Mouse (Mus musculus) megakaryocyte-erythroid progenitor cell, adult 5-6 weeks (primary cell): ENCODE measurements at regions not wholly inside any gene's neighbourhood (a gene's known extent, or its start where the extent isn't known, plus 50 kb on each side); places are given as distances from the start of the nearest gene placed in this dataset.

Experiments
- ATAC-seq: replicated peaks from 2 replicates; pipeline ENCODE4 v1.8.0; 2016; ENCODE audit warnings: mild to moderate bottlenecking, inconsistent platforms; ENCODE audit not compliant: severe bottlenecking, poor library complexity, low FRiP score, low TSS enrichment

DNA sequence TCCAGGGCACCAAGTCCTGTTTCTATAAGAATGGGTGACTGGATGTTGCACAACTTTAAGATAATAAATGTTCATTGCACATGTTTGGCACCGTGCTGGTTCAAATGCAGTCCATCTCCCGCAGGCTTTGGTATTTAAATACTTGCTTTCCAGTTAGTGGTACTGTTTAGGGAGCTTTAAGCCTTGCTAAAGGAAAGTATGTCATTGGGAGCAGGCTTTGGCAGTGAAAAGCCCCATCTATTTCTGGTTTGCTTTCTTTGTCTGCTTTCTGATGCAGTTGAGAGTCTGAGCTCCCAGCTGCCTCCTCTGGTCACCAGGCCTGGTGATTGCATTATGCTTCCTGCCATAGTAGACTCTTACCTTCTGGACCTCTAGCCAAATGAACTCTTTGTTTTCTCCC is 283.0 kb upstream of the Mmadhc start:
- ATAC-seq: no peak

- no peak for ATAC-seq
These were observed 281.9 kb upstream of the Mmadhc start for GRCm38 (mm10) chr2:50578278-50579043.

DNA sequence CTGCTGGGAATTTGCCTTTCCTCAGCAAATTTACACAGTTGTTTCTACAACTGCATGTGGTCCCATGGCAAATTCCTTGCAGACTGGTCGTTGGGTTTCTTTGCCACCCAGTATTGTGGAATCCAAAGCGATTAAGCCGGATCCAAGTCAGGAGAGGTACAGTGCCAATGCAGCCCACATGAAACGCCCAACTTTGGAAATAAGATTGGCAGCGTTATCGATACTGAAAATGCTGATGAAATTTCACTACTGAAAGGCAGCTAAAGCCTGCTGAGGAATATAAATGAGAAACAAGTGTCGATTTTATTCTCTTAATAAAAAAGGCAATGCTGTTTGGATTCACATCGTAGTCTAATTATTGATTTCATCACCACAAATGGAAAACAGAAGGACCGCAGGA is 281.1 kb upstream of the Mmadhc start:
- no peak for ATAC-seq

DNA sequence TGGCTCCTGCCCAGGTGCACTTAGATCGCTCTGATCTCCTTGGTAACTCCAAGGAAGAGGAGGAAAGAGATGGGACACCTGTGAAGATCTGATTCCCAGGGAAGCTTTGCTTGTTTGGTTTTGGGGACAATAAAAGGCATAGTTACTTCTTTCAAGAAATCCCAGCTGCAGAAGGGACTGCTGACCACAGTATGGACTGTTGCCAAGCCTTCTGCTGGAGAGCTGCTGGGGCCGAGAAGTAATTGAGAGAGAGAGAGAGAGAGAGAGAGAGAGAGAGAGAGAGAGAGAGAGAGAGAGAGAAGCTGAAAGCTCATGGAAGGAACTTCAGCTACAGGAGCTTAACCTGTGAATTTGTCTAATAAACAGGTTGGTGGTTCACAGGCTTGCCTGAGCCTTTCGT is 276.9 kb upstream of the Mmadhc start:
- ATAC-seq: no peak

GRCm38 (mm10) chr2:50571021-50571420 is 274.4 kb upstream of the Mmadhc start:
- no peak for ATAC-seq

GRCm38 (mm10) chr2:50569502-50570285 is 273.1 kb upstream of the Mmadhc start:
- no peak for ATAC-seq

GRCm38 (mm10) chr2:50568777-50569501 is 272.3 kb upstream of the Mmadhc start:
- no peak for ATAC-seq

GRCm38 (mm10) chr2:50567542-50567941 is 270.9 kb upstream of the Mmadhc start:
- no peak for ATAC-seq

DNA sequence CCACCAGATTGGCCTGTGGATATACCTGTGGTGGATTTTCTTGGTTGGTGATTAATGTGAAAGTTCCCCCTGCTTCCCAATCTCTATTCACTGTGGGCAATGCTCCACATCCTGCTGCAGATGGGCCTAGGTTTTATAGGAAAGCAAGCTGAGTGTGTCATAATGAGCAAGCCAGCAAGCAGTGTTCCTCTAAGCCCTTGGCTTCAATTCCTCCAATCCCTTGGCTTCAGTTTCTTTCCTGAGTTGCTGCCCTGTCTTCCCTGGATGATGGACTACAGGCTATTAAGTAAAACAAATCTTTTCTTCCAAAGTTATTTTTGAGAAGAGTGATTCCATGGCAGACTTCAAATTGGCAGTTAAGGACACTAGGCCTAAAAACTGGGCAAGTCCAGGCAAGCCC is 257.4 kb upstream of the Mmadhc start:
- no peak for ATAC-seq

- no peak for ATAC-seq
These were observed 255.8 kb upstream of the Mmadhc start for GRCm38 (mm10) chr2:50552437-50552836.

DNA sequence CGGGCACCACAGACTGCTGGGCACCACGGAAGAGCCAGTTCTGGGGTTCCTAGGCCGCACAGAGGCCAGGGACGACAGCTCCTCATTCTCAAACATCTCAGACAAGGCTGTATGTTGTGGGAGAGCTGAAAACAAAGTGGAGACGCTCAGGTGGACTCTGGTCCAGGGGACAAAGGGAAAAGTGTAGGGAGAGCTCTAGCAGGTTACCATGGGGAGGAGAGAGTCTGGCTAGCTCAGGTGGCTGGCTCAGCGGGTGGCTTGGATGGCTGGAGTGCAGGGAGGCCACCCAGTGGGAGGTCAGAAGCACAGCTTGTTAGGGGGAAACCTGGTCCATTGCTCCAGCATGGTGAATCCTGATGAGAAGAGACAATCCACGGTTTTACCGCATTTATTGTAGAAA is 253.3 kb upstream of the Mmadhc start:
- ATAC-seq: no peak

DNA sequence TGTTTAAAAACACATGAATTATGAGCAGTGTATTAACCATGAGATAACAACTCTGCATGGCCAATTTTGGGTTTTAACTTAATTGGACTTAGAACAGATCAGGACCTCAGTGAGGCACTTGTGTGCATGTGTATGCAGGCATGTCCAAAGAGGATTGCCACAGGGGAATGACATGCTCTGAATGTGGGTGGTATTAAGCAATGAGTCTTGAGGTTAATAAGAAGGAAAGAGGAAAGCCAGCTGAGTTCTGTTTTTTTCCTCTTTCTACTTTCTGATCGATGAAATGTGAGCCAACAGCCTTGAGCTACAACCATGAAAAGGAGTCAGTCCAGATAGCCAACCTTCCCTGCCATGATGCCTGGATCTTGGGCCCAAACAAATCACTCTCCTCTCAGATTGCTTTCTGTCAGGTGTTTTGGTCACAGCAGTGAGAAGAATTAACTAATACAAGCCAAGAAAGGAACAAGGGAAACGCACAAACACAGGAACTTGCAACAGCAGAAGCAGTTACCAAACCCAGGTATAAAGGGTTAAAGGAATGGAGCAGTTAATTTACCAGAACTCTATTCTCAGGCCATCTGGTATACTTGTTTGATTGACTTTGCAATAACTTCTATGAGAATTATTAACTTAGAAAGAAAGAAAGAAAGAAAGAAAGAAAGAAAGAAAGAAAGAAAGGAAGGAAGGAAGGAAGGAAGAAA is 243.3 kb upstream of the Mmadhc start:
- ATAC-seq: no peak

DNA sequence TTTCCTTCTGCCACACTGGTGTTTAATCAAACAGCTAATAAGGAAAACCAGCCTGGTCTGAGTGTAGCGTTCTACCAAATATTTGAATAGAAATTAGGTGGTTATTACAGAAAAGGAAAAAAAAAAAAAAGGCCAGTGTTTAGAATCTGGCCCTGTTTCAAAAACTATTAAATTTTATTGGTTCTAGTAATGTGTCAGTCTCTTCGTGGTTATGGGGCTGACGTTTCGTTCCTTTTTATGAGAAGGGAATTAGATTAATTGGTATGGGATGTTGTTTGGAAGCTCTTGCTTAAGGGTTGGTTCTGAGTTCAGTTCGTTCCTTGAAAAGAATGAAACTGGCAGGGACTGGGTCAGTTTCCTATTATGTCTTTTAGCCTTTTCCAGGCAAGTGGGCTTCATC is 241.5 kb upstream of the Mmadhc start:
- ATAC-seq: no peak

GRCm38 (mm10) chr2:50535085-50535878 is 238.7 kb upstream of the Mmadhc start:
- ATAC-seq: 0 out of 2 replicates have a peak, but pooled peaks have one; percentile 30

DNA sequence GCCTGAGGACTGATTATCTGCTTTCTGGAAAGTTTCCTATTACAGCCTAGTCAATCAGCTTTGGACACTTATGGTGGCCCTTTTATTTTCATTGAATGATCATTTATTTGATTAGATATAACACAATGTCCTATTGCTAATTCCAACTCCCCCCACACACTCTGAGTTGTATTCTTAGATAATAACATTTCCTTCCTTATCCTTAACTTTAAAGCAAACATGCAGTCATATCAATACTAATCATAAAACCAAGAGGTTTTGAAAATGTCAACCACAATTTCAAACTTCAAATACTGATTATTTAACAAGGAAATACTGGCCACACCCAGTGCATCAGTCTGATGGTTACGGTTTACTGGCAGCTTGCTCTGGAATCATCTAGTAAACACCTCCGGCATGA is 237.1 kb upstream of the Mmadhc start:
- no peak for ATAC-seq

- no peak for ATAC-seq
These were observed 230.8 kb upstream of the Mmadhc start for GRCm38 (mm10) chr2:50527425-50527824.

DNA sequence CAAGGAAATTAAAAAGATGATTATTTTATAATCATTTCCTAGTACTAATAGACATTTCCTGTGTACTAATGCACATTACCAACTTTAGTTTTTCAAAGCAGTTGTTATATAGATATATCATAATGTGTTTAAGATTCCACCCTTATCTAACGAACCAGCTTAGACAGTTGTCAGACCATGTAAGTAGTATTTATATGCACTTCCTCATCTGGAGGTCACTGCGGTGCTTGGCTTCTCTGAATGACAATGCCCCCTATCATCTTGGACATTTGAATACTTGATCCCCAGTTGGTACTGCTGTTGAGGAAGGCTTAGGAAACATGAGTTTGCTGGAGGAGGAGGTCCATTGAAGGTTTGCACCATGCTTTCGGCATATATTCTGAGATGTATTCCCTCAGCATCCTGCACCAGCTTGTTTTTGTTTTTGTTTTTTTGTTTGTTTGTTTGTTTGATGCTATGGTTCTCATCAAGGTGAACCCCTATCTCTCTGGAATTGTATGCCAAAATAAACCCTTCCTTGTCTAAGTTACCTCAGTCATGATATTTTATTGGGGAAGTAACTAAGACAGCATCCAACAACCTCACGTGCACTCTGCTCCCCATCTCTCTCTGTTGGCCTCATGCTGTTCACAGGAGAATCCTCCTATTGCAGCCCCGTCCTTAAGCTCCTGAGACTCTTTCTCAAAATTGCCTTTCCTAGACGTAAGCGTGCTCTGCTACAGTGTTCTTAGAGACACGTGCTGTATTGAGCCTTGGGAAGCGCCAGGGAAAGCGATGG is 228.4 kb upstream of the Mmadhc start:
- ATAC-seq: no peak

DNA sequence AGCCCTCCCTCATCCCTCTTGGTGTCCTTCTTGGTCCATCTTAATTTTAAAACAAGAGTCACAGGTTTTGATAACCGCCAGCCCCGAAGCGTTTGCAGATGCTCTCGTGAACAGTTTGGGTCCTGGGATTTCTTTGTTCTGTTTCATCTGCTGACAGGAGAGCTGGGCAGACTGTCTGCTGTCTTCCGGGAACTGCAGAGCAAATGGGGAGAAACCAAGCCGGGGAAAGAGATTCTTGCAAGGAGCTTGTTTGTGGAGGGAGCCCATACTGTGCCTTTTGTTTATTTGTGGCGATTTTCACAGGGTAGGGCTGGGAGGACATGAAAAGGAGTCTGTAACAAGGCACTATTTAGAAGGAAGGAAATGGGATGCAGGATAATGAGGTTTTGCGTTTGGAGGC is 223.6 kb upstream of the Mmadhc start:
- ATAC-seq: no peak
